ENCODE assay signal across 20 mouse cellular contexts in the genomic region with DNA sequence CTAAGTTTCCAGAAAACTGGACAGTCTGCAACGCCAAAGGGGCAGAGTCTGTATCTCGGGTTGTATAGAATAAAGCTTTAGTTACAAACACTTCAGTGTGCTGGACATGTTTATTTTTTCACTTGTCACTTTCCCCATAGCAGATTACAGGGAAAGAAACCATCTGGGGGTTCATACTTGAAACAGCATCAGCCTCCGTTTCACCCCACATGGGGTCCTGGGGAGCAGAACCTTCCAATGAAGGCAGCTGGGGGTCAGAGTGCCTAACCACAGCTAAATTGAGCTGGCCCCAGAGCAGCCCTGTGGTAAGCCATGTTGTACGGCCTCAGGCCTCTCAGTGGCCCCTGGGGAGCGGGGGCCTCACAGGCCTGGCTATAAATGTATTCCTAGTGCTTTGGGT. TPM values are rescaled to one million over a fixed set of nuclear protein-coding genes. Genes with fewer than 3 reads are reported as not detected.
A peak's percentile ranks its signal among the peaks of the same experiment; 100 is the strongest.
DNase-seq lines count a peak whose midpoint lies in the region; ATAC-seq and TF ChIP-seq lines count a peak whose summit lies in the region.
"Had no signal": no experiment of that assay in that cellular context is flagged by ENCODE, and none has a peak within 500 bp of the region (broad histone marks: within the 10 kb centered on the region; RNA-seq: fewer than 3 reads in every experiment).

No protein-coding gene starts in this region.

- no peak for DNase-seq in kidney, adult 18-20 months
- DNase-seq in liver, postnatal 0 days = no peak
- no peak for DNase-seq in stomach, postnatal 0 days (ENCODE audit: low spot score)
- DNase-seq in thymus, postnatal 36 days = no peak
- no peak for DNase-seq in embryonic facial prominence, embryonic 10.5 days (ENCODE audit: low spot score)
- DNase-seq: adrenal gland, postnatal 25 days; cerebellum, adult 9-10 months; gastrocnemius, postnatal 14 days; heart, adult 11 months; layer of hippocampus, adult 9-11 months; thymus, postnatal 14 days had no signal

- H3K4me2 ChIP-seq in kidney, embryonic 15.5 days = no peak overlapping the region
- no peak overlapping the region for H3K4me2 ChIP-seq in liver, embryonic 12.5 days
- H3K4me2 ChIP-seq in liver, postnatal 0 days (ENCODE audit: low read depth, low read length) = no peak overlapping the region
- H3K4me2 ChIP-seq in stomach, embryonic 14.5 days (replicated peaks; ENCODE audit: low read depth, low read length) = no peak overlapping the region
- no peak overlapping the region for H3K4me2 ChIP-seq in stomach, postnatal 0 days (replicated peaks; ENCODE audit: low read depth)
- H3K4me2 ChIP-seq: heart, embryonic 11.5 days; hindbrain, embryonic 15.5 days; midbrain, embryonic 12.5 days had no signal

- H3K4me3 ChIP-seq in kidney, embryonic 15.5 days (replicated peaks) = no peak overlapping the region
- H3K4me3 ChIP-seq in liver, embryonic 12.5 days = no peak overlapping the region
- no peak overlapping the region for H3K4me3 ChIP-seq in liver, postnatal 0 days (ENCODE audit: low read depth, low read length)
- no peak overlapping the region for H3K4me3 ChIP-seq in stomach, embryonic 14.5 days (ENCODE audit: low read depth, low read length)
- no peak overlapping the region for H3K4me3 ChIP-seq in stomach, postnatal 0 days (ENCODE audit: low read depth, low read length)
- H3K4me3 ChIP-seq in embryonic facial prominence, embryonic 10.5 days = no peak overlapping the region
- H3K4me3 ChIP-seq: hindbrain, embryonic 15.5 days; left cerebral cortex, adult 2 months; midbrain, embryonic 12.5 days had no signal

- TF ChIP-seq CTCF in liver, postnatal 0 days (IDR thresholded peaks at IDR 0.05; ENCODE audit: low read depth) = no peak
- TF ChIP-seq CTCF in stomach, postnatal 0 days (IDR thresholded peaks at IDR 0.05; ENCODE audit: low read depth) = no peak

- H3K9me3 ChIP-seq in kidney, embryonic 15.5 days (replicated peaks) = no peaks in the 10 kb centered on the region; the same call in 1 of the 2 replicates
- H3K9me3 ChIP-seq in liver, embryonic 12.5 days (replicated peaks) = no peaks in the 10 kb centered on the region
- H3K9me3 ChIP-seq in liver, postnatal 0 days (ENCODE audit: low read length) = no peaks in the 10 kb centered on the region
- H3K9me3 ChIP-seq in stomach, embryonic 14.5 days (ENCODE audit: control insufficient read depth, low read depth, low read length) = no peaks in the 10 kb centered on the region
- H3K9me3 ChIP-seq in stomach, postnatal 0 days (ENCODE audit: control insufficient read depth, low read length) = no peaks in the 10 kb centered on the region
- no peaks in the 10 kb centered on the region for H3K9me3 ChIP-seq in embryonic facial prominence, embryonic 10.5 days
- H3K9me3 ChIP-seq: hindbrain, embryonic 15.5 days; midbrain, embryonic 12.5 days had no signal

- no peak overlapping the region for H3K9ac ChIP-seq in kidney, embryonic 15.5 days
- no peak overlapping the region for H3K9ac ChIP-seq in liver, embryonic 12.5 days
- no peak overlapping the region; the same call in 1 of the 2 replicates for H3K9ac ChIP-seq in liver, postnatal 0 days (replicated peaks)
- no peak overlapping the region for H3K9ac ChIP-seq in stomach, embryonic 14.5 days (replicated peaks; ENCODE audit: low read depth, low read length)
- no peak overlapping the region for H3K9ac ChIP-seq in stomach, postnatal 0 days (ENCODE audit: low read length)
- H3K9ac ChIP-seq: hindbrain, embryonic 15.5 days; liver, embryonic 14.5 days; midbrain, embryonic 12.5 days had no signal

- H3K36me3 ChIP-seq in kidney, embryonic 15.5 days = peaks cover 95% of the 10 kb centered on the region
- peaks cover 97% of the 10 kb centered on the region for H3K36me3 ChIP-seq in liver, embryonic 12.5 days
- H3K36me3 ChIP-seq in liver, postnatal 0 days (replicated peaks; ENCODE audit: insufficient read depth, low read length) = peaks cover 79% of the 10 kb centered on the region
- H3K36me3 ChIP-seq in stomach, embryonic 14.5 days (ENCODE audit: control insufficient read depth, insufficient read depth, low read length) = peaks cover 69% of the 10 kb centered on the region
- peaks cover 41% of the 10 kb centered on the region for H3K36me3 ChIP-seq in stomach, postnatal 0 days (ENCODE audit: control insufficient read depth, insufficient read depth, low read length)
- peaks cover 96% of the 10 kb centered on the region for H3K36me3 ChIP-seq in embryonic facial prominence, embryonic 10.5 days (replicated peaks)

- peaks cover 8% of the 10 kb centered on the region; the same call in 1 of the 2 replicates for H3K4me1 ChIP-seq in kidney, embryonic 15.5 days
- peaks cover 10% of the 10 kb centered on the region; the same call in 1 of the 2 replicates for H3K4me1 ChIP-seq in liver, embryonic 12.5 days
- no peaks in the 10 kb centered on the region for H3K4me1 ChIP-seq in liver, postnatal 0 days (ENCODE audit: insufficient read depth)
- H3K4me1 ChIP-seq in stomach, embryonic 14.5 days (ENCODE audit: control insufficient read depth, insufficient read depth, low read length) = 0 out of 2 replicates have a peak, but pooled peaks cover 9% of the 10 kb centered on the region
- H3K4me1 ChIP-seq in stomach, postnatal 0 days (replicated peaks; ENCODE audit: control insufficient read depth, insufficient read depth) = no peaks in the 10 kb centered on the region
- no peaks in the 10 kb centered on the region for H3K4me1 ChIP-seq in embryonic facial prominence, embryonic 10.5 days
- H3K4me1 ChIP-seq: hindbrain, embryonic 15.5 days; midbrain, embryonic 12.5 days had no signal

- no peak for ATAC-seq in kidney, embryonic 15.5 days (replicated peaks; ENCODE audit: low FRiP score)
- no peak for ATAC-seq in liver, embryonic 12.5 days
- no peak for ATAC-seq in liver, postnatal 0 days
- no peak for ATAC-seq in stomach, embryonic 14.5 days (ENCODE audit: insufficient number of reproducible peaks, insufficient read depth, low FRiP score, low read depth)
- no peak for ATAC-seq in stomach, postnatal 0 days (ENCODE audit: low FRiP score, low TSS enrichment)
- ATAC-seq: forebrain, embryonic 16.5 days had no signal

- 66% methylated on average over 5 of the region's 5 CpGs for WGBS in kidney, embryonic 15.5 days
- WGBS in liver, embryonic 12.5 days (ENCODE audit: insufficient replicate concordance) = 76% methylated on average over 5 of the region's 5 CpGs
- 76% methylated on average over 5 of the region's 5 CpGs for WGBS in liver, postnatal 0 days (ENCODE audit: insufficient replicate concordance)
- WGBS in stomach, embryonic 14.5 days = 61% methylated on average over 5 of the region's 5 CpGs
- WGBS in stomach, postnatal 0 days = 55% methylated on average over 5 of the region's 5 CpGs
- 89% methylated on average over 5 of the region's 5 CpGs for WGBS in embryonic facial prominence, embryonic 10.5 days

- H3K27me3 ChIP-seq in kidney, embryonic 15.5 days = no peaks in the 10 kb centered on the region
- H3K27me3 ChIP-seq in liver, embryonic 12.5 days (replicated peaks) = no peaks in the 10 kb centered on the region
- no peaks in the 10 kb centered on the region for H3K27me3 ChIP-seq in liver, postnatal 0 days (ENCODE audit: insufficient read depth, low read length)
- no peaks in the 10 kb centered on the region for H3K27me3 ChIP-seq in stomach, embryonic 14.5 days (ENCODE audit: control insufficient read depth, insufficient read depth, low read length)
- no peaks in the 10 kb centered on the region for H3K27me3 ChIP-seq in stomach, postnatal 0 days (ENCODE audit: control insufficient read depth, insufficient read depth, low read length)
- no peaks in the 10 kb centered on the region for H3K27me3 ChIP-seq in embryonic facial prominence, embryonic 10.5 days (replicated peaks; ENCODE audit: low read depth, poor library complexity, severe bottlenecking)
- H3K27me3 ChIP-seq: hindbrain, embryonic 15.5 days; midbrain, embryonic 12.5 days had no signal

- no peak for TF ChIP-seq EP300 in liver, postnatal 0 days (IDR thresholded peaks at IDR 0.05; ENCODE audit: low read depth)
- TF ChIP-seq EP300 in stomach, postnatal 0 days (optimal IDR thresholded peaks at IDR 0.05) = no peak

- H3K27ac ChIP-seq in kidney, embryonic 15.5 days = peak overlapping the region; percentile 24
- 0 out of 2 replicates have a peak overlapping the region, but pooled peaks have one; percentile 3 for H3K27ac ChIP-seq in liver, embryonic 12.5 days
- no peak overlapping the region for H3K27ac ChIP-seq in liver, postnatal 0 days (ENCODE audit: low read depth)
- peak overlapping the region; percentile 71; the same call in 1 of the 2 replicates for H3K27ac ChIP-seq in stomach, embryonic 14.5 days (ENCODE audit: low read length)
- H3K27ac ChIP-seq in stomach, postnatal 0 days (replicated peaks) = no peak overlapping the region
- H3K27ac ChIP-seq in embryonic facial prominence, embryonic 10.5 days (replicated peaks) = no peak overlapping the region; the same call in 1 of the 2 replicates
- H3K27ac ChIP-seq: hindbrain, embryonic 15.5 days; left cerebral cortex, adult 2 months; liver, embryonic 14.5 days; midbrain, embryonic 12.5 days had no signal

RNA-seq across cellular contexts. Expression of a gene that starts 10.9 kb away (rescaled TPM):
- polyA plus RNA-seq in kidney, embryonic 15.5 days (2015; fragmentation: Nextera tagmentation; extraction: Ambion mirVana) = 27.7 and 29.7 TPM in 2 replicates
- 14.9 and 15.9 TPM in 2 replicates for polyA plus RNA-seq in liver, embryonic 12.5 days (2016; fragmentation: Nextera tagmentation; extraction: Ambion mirVana)
- 6.8 and 8.8 TPM in 2 replicates for polyA plus RNA-seq in liver, postnatal 0 days (2015; fragmentation: Nextera tagmentation; extraction: Ambion mirVana)
- 20.9 and 29.5 TPM in 2 replicates for polyA plus RNA-seq in stomach, embryonic 14.5 days (2014; fragmentation: Nextera tagmentation; extraction: Ambion mirVana)
- polyA plus RNA-seq in stomach, postnatal 0 days (2015; fragmentation: Nextera tagmentation; extraction: Ambion mirVana) = 17.8 and 18.8 TPM in 2 replicates
- polyA plus RNA-seq in embryonic facial prominence, embryonic 10.5 days (2016; fragmentation: Nextera tagmentation; extraction: Ambion mirVana) = 27.9 and 29.2 TPM in 2 replicates

RNA-seq across cellular contexts. Expression of a gene that starts 10.9 kb away (rescaled TPM):
- polyA plus RNA-seq in kidney, embryonic 15.5 days (2015; fragmentation: Nextera tagmentation; extraction: Ambion mirVana) = 0.26 and 0.29 TPM in 2 replicates
- 0.06 and 0.07 TPM in 2 replicates for polyA plus RNA-seq in liver, embryonic 12.5 days (2016; fragmentation: Nextera tagmentation; extraction: Ambion mirVana)
- polyA plus RNA-seq in liver, postnatal 0 days (2015; fragmentation: Nextera tagmentation; extraction: Ambion mirVana) = 0.09 and 0.22 TPM in 2 replicates
- 0.09 TPM in 1 of 2 replicates, not detected in the other for polyA plus RNA-seq in stomach, embryonic 14.5 days (2014; fragmentation: Nextera tagmentation; extraction: Ambion mirVana)
- polyA plus RNA-seq in stomach, postnatal 0 days (2015; fragmentation: Nextera tagmentation; extraction: Ambion mirVana) = 0.04 TPM in 2 replicates
- 0.43 and 0.47 TPM in 2 replicates for polyA plus RNA-seq in embryonic facial prominence, embryonic 10.5 days (2016; fragmentation: Nextera tagmentation; extraction: Ambion mirVana)

RNA-seq across cellular contexts. Expression of a gene that starts 31.8 kb away (rescaled TPM):
- polyA plus RNA-seq in kidney, embryonic 15.5 days (2015; fragmentation: Nextera tagmentation; extraction: Ambion mirVana) = 51.9 and 53.6 TPM in 2 replicates
- 32.9 and 33.7 TPM in 2 replicates for polyA plus RNA-seq in liver, embryonic 12.5 days (2016; fragmentation: Nextera tagmentation; extraction: Ambion mirVana)
- 9.8 and 13.9 TPM in 2 replicates for polyA plus RNA-seq in liver, postnatal 0 days (2015; fragmentation: Nextera tagmentation; extraction: Ambion mirVana)
- polyA plus RNA-seq in stomach, embryonic 14.5 days (2014; fragmentation: Nextera tagmentation; extraction: Ambion mirVana) = 54.0 and 57.9 TPM in 2 replicates
- polyA plus RNA-seq in stomach, postnatal 0 days (2015; fragmentation: Nextera tagmentation; extraction: Ambion mirVana) = 16.2 and 17.2 TPM in 2 replicates
- 71.3 and 72.2 TPM in 2 replicates for polyA plus RNA-seq in embryonic facial prominence, embryonic 10.5 days (2016; fragmentation: Nextera tagmentation; extraction: Ambion mirVana)

RNA-seq across cellular contexts. Expression of a gene that starts 58.0 kb away (rescaled TPM):
- 5.6 and 7.1 TPM in 2 replicates for polyA plus RNA-seq in kidney, embryonic 15.5 days (2015; fragmentation: Nextera tagmentation; extraction: Ambion mirVana)
- 1.5 and 1.9 TPM in 2 replicates for polyA plus RNA-seq in liver, embryonic 12.5 days (2016; fragmentation: Nextera tagmentation; extraction: Ambion mirVana)
- polyA plus RNA-seq in liver, postnatal 0 days (2015; fragmentation: Nextera tagmentation; extraction: Ambion mirVana) = 2.9 and 3.4 TPM in 2 replicates
- 2.5 and 3.2 TPM in 2 replicates for polyA plus RNA-seq in stomach, embryonic 14.5 days (2014; fragmentation: Nextera tagmentation; extraction: Ambion mirVana)
- polyA plus RNA-seq in stomach, postnatal 0 days (2015; fragmentation: Nextera tagmentation; extraction: Ambion mirVana) = 5.5 and 5.6 TPM in 2 replicates
- 3.1 and 4.8 TPM in 2 replicates for polyA plus RNA-seq in embryonic facial prominence, embryonic 10.5 days (2016; fragmentation: Nextera tagmentation; extraction: Ambion mirVana)

Comparison
In these comparisons a context has a peak if more than half of its experiments do, and no peak if none do; other contexts are left out.
1. H3K27ac ChIP-seq: peak in kidney, embryonic 15.5 days (single experiment), liver, embryonic 12.5 days (single experiment) and stomach, embryonic 14.5 days (single experiment); none in liver, postnatal 0 days (single experiment), stomach, postnatal 0 days (single experiment) and embryonic facial prominence, embryonic 10.5 days (single experiment).